Mouse (Mus musculus) intestine, embryonic 15.5 days (tissue): ENCODE results near the gene Pcif1. TPM values are rescaled to one million over a fixed set of nuclear protein-coding genes. Genes with fewer than 3 reads are reported as not detected.
A peak's percentile ranks its signal among the peaks of the same experiment; 100 is the strongest.

Experiments
- ATAC-seq: fragments of 200-750 bp; cut with Nextera tagmentation; 2 replicates; pipeline ENCODE4 v1.8.0; 2017; ENCODE audit warnings: moderate TSS enrichment, moderate library complexity
- H3K27ac ChIP-seq: fragments of 300-500 bp; sonication (generic); 2 replicates; pipeline ENCODE4 v1.5.1; 2015; ENCODE audit warnings: mild to moderate bottlenecking, inconsistent platforms
- H3K27me3 ChIP-seq: fragments of 300-500 bp; sonication (generic); replicated peaks from 2 replicates; pipeline ENCODE4 v1.6.1; 2015; ENCODE audit warnings: inconsistent platforms
- H3K36me3 ChIP-seq: fragments of 300-500 bp; sonication (generic); 2 replicates; pipeline ENCODE4 v1.6.1; 2015; ENCODE audit warnings: inconsistent platforms
- H3K4me1 ChIP-seq: fragments of 300-500 bp; sonication (generic); replicated peaks from 2 replicates; pipeline ENCODE4 v1.6.1; 2015; ENCODE audit warnings: inconsistent platforms
- H3K4me2 ChIP-seq: fragments of 300-500 bp; sonication (generic); replicated peaks from 2 replicates; pipeline ENCODE4 v1.6.1; 2015; ENCODE audit warnings: mild to moderate bottlenecking, inconsistent platforms
- H3K4me3 ChIP-seq: fragments of 300-500 bp; sonication (generic); replicated peaks from 2 replicates; pipeline ENCODE4 v1.5.1; 2015; ENCODE audit warnings: inconsistent platforms
- H3K9ac ChIP-seq: fragments of 300-500 bp; sonication (generic); 2 replicates; pipeline ENCODE4 v1.6.1; 2015; ENCODE audit warnings: inconsistent platforms
- H3K9me3 ChIP-seq: fragments of 300-500 bp; sonication (generic); 2 replicates; pipeline ENCODE4 v1.6.1; 2016; ENCODE audit warnings: inconsistent platforms
- WGBS: fragments of 180-500 bp; shearing (Covaris S2); methylation state at CpG from one replicate; pipeline ENCODE4 v1.1.7; 2015; 5-methylcytosine and 5-hydroxymethylcytosine counted together
- polyA plus RNA-seq: library from polyadenylated mRNA; unstranded; fragments of >200 nt; fragmentation: Nextera tagmentation; extraction: Ambion mirVana; gene quantifications from 2 replicates; pipeline ENCODE4 v1.2.1, GENCODE M21; 2015

The Pcif1 gene
- polyA plus RNA-seq, 1 experiment from 2014 or later, result 65.5 TPM

GRCm38 (mm10) chr2:164889960-164890359 is 10.9 kb downstream of the Pcif1 start:
- Histone ChIP-seq H3K4me3 (no peak overlapping the region), H3K9ac (no peak overlapping the region), H3K27me3 (no peaks in the 10 kb centered on the region), H3K4me2 (no peak overlapping the region), H3K4me1 (peaks cover 5% of the 10 kb centered on the region; the same call in 1 of the 2 replicates), H3K27ac (peak overlapping the region; percentile 77), H3K36me3 (peaks cover 93% of the 10 kb centered on the region), H3K9me3 (no peaks in the 10 kb centered on the region)
- 70% methylated on average over 2 of the region's 2 CpGs for WGBS
- peak; percentile 81 for ATAC-seq

GRCm38 (mm10) chr2:164890411-164891049 is 11.4 kb downstream of the Pcif1 start:
- WGBS, result 89% methylated on average over 24 of the region's 24 CpGs
- Histone ChIP-seq H3K4me3 (no peak overlapping the region), H3K4me1 (peaks cover 5% of the 10 kb centered on the region; the same call in 1 of the 2 replicates), H3K9me3 (no peaks in the 10 kb centered on the region), H3K36me3 (peaks cover 93% of the 10 kb centered on the region), H3K27me3 (no peaks in the 10 kb centered on the region), H3K27ac (peak overlapping the region; percentile 28; the same call in 1 of the 2 replicates), H3K4me2 (no peak overlapping the region), H3K9ac (no peak overlapping the region)
- ATAC-seq, result no peak

DNA sequence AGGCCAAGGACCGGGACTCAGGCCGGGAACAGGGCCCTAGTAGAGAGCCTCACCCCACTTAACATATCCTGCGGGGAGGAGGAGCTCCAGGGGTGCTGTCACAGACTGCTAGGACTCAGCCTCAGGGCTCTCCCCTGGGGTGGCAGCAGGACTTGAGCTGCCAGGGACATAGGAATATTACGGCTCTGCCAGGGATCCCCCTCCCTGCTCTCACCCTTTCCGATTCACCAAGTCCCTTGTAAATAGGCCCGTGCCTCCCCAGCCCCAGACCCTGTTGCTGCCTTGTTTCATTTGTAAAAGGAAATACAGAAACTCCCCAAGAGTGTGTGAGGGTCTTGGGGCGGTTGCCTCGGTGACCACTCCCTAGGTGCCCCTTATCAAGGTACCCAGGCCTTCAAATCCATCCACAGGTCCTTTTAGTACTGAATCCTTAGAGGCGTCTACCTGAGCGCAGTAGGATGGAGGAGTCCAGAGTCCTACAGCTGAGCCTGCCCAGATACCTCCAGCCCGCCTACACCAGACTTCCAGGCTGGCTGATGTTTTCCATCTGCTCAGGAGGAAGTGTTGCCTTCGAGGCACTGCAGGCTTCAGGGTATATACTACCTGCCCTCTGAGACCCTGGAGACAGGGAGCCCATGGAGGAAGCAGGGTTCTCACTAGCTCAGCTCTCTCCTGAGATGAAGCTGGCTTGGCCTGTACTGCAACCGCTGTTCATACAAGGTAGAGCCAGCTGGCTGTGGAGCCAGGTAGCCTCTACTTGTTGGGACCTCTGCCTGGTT is 12.1 kb downstream of the Pcif1 start:
- Histone ChIP-seq H3K4me1 (peaks cover 2% of the 10 kb centered on the region; the same call in 1 of the 2 replicates), H3K4me2 (no peak overlapping the region), H3K27me3 (no peaks in the 10 kb centered on the region), H3K4me3 (no peak overlapping the region), H3K36me3 (peaks cover 93% of the 10 kb centered on the region), H3K9me3 (no peaks in the 10 kb centered on the region), H3K27ac (peak overlapping the region; percentile 28; the same call in 1 of the 2 replicates), H3K9ac (no peak overlapping the region)
- WGBS, result 77% methylated on average over 13 of the region's 13 CpGs
- no peak for ATAC-seq

DNA sequence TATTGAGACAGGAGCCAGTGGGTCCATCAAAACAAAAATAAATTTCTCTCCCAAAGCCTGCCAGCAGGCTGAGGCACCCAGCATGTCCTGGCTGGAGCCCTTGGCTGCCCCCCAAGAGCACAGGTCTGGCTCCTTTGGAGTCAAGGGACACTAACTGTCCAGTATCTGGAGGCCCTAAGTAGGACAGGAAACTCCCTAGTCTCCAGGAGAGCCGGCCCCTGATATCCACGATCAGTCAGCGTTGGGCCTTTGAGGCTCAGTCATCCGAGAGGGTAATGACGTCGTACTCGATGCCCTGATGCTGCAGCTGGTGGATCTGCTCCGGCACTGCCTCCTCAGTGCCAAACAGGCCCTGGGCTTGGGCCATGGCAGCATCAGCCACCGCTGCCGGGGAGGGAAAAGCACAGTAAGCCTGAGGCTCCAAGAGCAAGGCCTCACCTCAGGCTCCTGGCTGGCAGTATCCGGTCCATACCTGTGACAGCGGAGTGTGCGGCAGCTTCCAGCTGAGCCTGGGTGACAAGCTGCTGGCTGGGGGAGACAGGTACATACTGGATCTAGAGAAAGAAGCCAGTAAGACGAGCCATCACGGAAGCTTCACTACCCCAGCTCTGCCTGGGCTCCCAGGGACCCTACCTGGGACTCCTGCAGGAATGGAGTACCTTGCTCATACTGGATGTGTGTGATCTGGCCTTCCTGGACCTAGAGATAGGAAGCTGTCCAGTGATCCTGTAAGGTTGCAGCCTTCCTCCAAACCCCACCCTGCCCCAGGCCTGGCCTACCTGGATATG is 13.0 kb downstream of the Pcif1 start:
- no peak overlapping the region for H3K9ac ChIP-seq
- no peaks in the 10 kb centered on the region for H3K27me3 ChIP-seq
- peaks cover 2% of the 10 kb centered on the region; the same call in 1 of the 2 replicates for H3K4me1 ChIP-seq
- H3K9me3 ChIP-seq, result no peaks in the 10 kb centered on the region
- H3K36me3 ChIP-seq, result peaks cover 91% of the 10 kb centered on the region
- H3K4me2 ChIP-seq, result no peak overlapping the region
- no peak overlapping the region for H3K27ac ChIP-seq
- ATAC-seq, result no peak
- H3K4me3 ChIP-seq, result no peak overlapping the region
- WGBS, result 86% methylated on average over 15 of the region's 15 CpGs

DNA sequence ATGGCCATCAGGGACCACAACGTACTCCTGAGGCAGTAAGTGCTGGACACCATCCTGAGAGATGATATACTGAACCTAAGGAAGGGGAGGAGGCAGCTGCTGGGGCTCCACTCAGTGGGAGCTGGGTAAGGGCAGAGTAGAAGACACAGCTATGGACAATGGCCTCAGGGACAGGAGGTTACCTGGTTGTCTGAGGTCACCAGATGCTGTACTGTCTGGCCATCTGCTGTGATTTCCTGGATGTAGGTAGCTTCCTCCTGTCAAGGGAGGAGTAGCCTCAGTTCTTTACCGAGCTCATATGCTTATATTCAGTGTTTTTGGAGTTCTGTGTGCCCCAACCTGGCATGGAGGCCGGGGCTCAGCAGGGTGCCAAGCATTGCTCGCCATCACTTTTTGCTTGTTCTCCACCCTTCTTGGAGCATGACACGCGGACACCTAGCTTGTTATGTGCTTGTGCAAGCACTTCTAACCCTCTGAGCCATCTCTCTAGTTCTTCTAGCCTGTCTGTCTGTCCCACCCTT is 13.7 kb downstream of the Pcif1 start:
- Histone ChIP-seq H3K27me3 (no peaks in the 10 kb centered on the region), H3K4me1 (peaks cover 2% of the 10 kb centered on the region; the same call in 1 of the 2 replicates), H3K9ac (no peak overlapping the region), H3K4me3 (no peak overlapping the region), H3K36me3 (peaks cover 92% of the 10 kb centered on the region), H3K27ac (no peak overlapping the region), H3K4me2 (no peak overlapping the region), H3K9me3 (no peaks in the 10 kb centered on the region)
- WGBS, result 85% methylated on average over 6 of the region's 6 CpGs
- ATAC-seq, result no peak

DNA sequence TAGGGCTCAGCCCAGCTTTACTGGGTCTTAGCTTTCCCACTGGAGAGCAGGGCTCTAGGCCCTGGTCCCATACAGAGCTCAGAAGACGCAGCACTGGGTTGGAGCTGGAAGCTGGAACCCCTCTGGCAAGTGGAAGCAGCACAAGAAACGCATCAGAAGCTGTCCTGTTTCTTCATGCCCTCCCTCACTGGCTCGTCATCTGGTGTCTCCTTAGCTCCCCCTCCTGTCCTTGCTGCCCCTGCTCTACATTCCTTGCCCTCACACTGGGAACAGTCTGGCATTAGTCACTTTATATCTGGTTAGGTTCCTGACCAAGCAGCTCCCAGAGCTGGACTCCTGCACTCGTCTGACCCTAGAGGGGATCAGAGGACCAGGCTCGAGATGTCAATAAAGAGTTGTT is 14.9 kb downstream of the Pcif1 start:
- peaks cover 2% of the 10 kb centered on the region; the same call in 1 of the 2 replicates for H3K4me1 ChIP-seq
- peaks cover 92% of the 10 kb centered on the region for H3K36me3 ChIP-seq
- H3K4me3 ChIP-seq, result no peak overlapping the region
- ATAC-seq, result no peak
- no peaks in the 10 kb centered on the region for H3K27me3 ChIP-seq
- no peak overlapping the region for H3K27ac ChIP-seq
- no peak overlapping the region for H3K4me2 ChIP-seq
- H3K9ac ChIP-seq, result no peak overlapping the region
- H3K9me3 ChIP-seq, result no peaks in the 10 kb centered on the region
- WGBS, result 58% methylated on average over 5 of the region's 5 CpGs

GRCm38 (mm10) chr2:164894644-164895043 is 15.5 kb downstream of the Pcif1 start:
- WGBS, result 94% methylated on average over 1 of the region's 1 CpGs
- H3K9ac ChIP-seq, result no peak overlapping the region
- H3K9me3 ChIP-seq, result no peaks in the 10 kb centered on the region
- H3K27me3 ChIP-seq, result no peaks in the 10 kb centered on the region
- H3K27ac ChIP-seq, result no peak overlapping the region
- no peak overlapping the region for H3K4me2 ChIP-seq
- H3K36me3 ChIP-seq, result peaks cover 92% of the 10 kb centered on the region
- ATAC-seq, result no peak
- no peak overlapping the region for H3K4me3 ChIP-seq
- no peaks in the 10 kb centered on the region for H3K4me1 ChIP-seq

DNA sequence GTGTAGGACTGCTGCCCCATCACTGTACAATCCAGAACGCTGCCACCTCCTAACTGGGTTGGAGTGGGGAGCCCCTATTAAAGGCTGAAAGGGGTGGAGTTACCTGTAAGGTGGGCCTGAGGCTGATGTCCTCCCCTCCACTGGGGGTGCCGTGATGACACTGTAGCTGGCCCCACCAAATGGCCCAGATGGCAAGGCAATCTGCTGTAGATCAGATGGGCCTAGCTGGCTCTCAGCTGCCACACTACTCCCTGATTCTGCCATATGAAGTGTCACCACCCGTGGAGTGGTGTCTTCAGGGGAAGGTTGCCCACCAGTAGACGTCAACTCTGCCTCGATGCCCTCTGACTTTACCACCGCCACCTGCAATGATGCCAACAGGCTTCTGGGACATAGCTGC is 16.8 kb downstream of the Pcif1 start:
- no peaks in the 10 kb centered on the region for H3K27me3 ChIP-seq
- no peaks in the 10 kb centered on the region for H3K9me3 ChIP-seq
- H3K4me3 ChIP-seq, result no peak overlapping the region
- no peak overlapping the region for H3K9ac ChIP-seq
- peaks cover 90% of the 10 kb centered on the region for H3K36me3 ChIP-seq
- H3K27ac ChIP-seq, result no peak overlapping the region
- WGBS, result 91% methylated on average over 6 of the region's 6 CpGs
- no peak for ATAC-seq
- H3K4me1 ChIP-seq, result no peaks in the 10 kb centered on the region
- no peak overlapping the region for H3K4me2 ChIP-seq

DNA sequence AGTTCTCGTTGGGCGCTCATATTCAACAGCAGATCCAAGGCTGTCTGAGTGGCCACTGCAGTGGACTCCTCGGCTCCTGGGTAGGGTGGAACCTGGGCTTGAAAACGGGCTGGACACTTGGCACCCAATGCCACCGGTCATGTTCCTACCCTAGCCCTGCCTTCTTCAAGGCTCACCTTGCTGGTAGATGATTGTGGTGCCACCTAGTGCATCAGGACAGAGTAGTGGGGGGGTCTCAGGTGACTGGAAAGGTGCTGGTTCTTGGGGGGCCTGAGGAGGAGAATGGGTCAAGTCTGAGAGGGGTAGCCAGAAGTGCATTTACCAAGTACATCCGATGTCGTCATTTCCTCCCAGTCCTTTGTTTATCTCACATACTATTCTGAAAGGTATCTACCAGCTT is 18.9 kb downstream of the Pcif1 start:
- Histone ChIP-seq H3K9ac (no peak overlapping the region), H3K4me2 (no peak overlapping the region), H3K4me1 (no peaks in the 10 kb centered on the region), H3K27ac (no peak overlapping the region), H3K9me3 (no peaks in the 10 kb centered on the region), H3K27me3 (no peaks in the 10 kb centered on the region), H3K4me3 (no peak overlapping the region), H3K36me3 (peaks cover 90% of the 10 kb centered on the region)
- WGBS, result 87% methylated on average over 7 of the region's 7 CpGs
- no peak for ATAC-seq

- H3K4me2 ChIP-seq, result no peak overlapping the region
- no peaks in the 10 kb centered on the region for H3K9me3 ChIP-seq
- H3K27ac ChIP-seq, result no peak overlapping the region
- H3K27me3 ChIP-seq, result no peaks in the 10 kb centered on the region
- WGBS, result 91% methylated on average over 15 of the region's 15 CpGs
- peaks cover 83% of the 10 kb centered on the region for H3K36me3 ChIP-seq
- no peaks in the 10 kb centered on the region for H3K4me1 ChIP-seq
- no peak overlapping the region for H3K4me3 ChIP-seq
- no peak overlapping the region for H3K9ac ChIP-seq
- ATAC-seq, result no peak
Measured at GRCm38 (mm10) chr2:164899034-164899433, 19.9 kb downstream of the Pcif1 start.

GRCm38 (mm10) chr2:164899723-164900459 is 20.8 kb downstream of the Pcif1 start:
- Histone ChIP-seq H3K4me1 (no peaks in the 10 kb centered on the region), H3K27me3 (no peaks in the 10 kb centered on the region), H3K27ac (no peak overlapping the region), H3K36me3 (peaks cover 85% of the 10 kb centered on the region), H3K4me2 (no peak overlapping the region), H3K9me3 (no peaks in the 10 kb centered on the region), H3K4me3 (no peak overlapping the region), H3K9ac (no peak overlapping the region)
- no peak for ATAC-seq
- 91% methylated on average over 16 of the region's 16 CpGs for WGBS
